Mouse (Mus musculus) cortical plate, adult 2 months (tissue): Measurements from ENCODE around the gene Hypk.

Experiments used
- CTCF ChIP-seq: fragments of 200-500 bp; IDR thresholded peaks from 2 replicates; pipeline ENCODE4 v1.5.1; 2011; ENCODE audit warnings: mild to moderate bottlenecking, control low read depth, low read length; ENCODE audit not compliant: insufficient read depth; ENCODE audit errors: extremely low read depth
- POLR2A ChIP-seq: fragments of 200-500 bp; IDR thresholded peaks from 2 replicates; pipeline ENCODE4 v1.6.1; 2011; ENCODE audit warnings: mild to moderate bottlenecking, low read length, control low read depth; ENCODE audit not compliant: insufficient read depth; ENCODE audit errors: extremely low read depth

- TF ChIP-seq CTCF, result no peak
- no peak for TF ChIP-seq POLR2A
These were observed 7.0 kb downstream of the Hypk start for GRCm38 (mm10) chr2:121460071-121460470.
